Mouse (Mus musculus) heart, postnatal 0 days (tissue): ENCODE measurements around the gene Map3k11.

Experiments
- CTCF ChIP-seq: IDR thresholded peaks from 2 replicates; pipeline ENCODE4 v1.5.1; 2016; ENCODE audit warnings: antibody characterized with exemption, control low read depth, low read depth
- EP300 ChIP-seq: IDR thresholded peaks from 2 replicates; pipeline ENCODE4 v1.6.1; 2016; ENCODE audit warnings: antibody characterized with exemption, low read depth

GRCm38 (mm10) chr19:5739446-5739845, 50.9 kb downstream of the Map3k11 start:
- no peak for TF ChIP-seq CTCF
- TF ChIP-seq EP300: no peak
